Mouse (Mus musculus): ENCODE results near the gene Aplp2. TPM values are rescaled to one million over a fixed set of nuclear protein-coding genes. Genes with fewer than 3 reads are reported as not detected.

The Aplp2 gene
- polyA plus RNA-seq, 1 experiment from 2014 or later, result 403 TPM

- Histone ChIP-seq H3K4me2 (ENCODE audit: low read length) (no peak overlapping the region), H3K9ac (ENCODE audit: low read depth, low read length) (no peak overlapping the region), H3K27me3 (ENCODE audit: control insufficient read depth, insufficient read depth, low read depth, low read length) (no peaks in the 10 kb centered on the region), H3K4me3 (ENCODE audit: low read depth, low read length) (no peak overlapping the region), H3K4me1 (ENCODE audit: control insufficient read depth, insufficient read depth, low read length) (0 out of 2 replicates have a peak, but pooled peaks cover 2% of the 10 kb centered on the region), H3K27ac (ENCODE audit: low read length) (no peak overlapping the region), H3K36me3 (ENCODE audit: control insufficient read depth, insufficient read depth, low read length) (no peaks in the 10 kb centered on the region), H3K9me3 (replicated peaks; ENCODE audit: control insufficient read depth, low read length, poor library complexity, severe bottlenecking) (no peaks in the 10 kb centered on the region)
- ATAC-seq, result no peak
- WGBS, result 77% methylated on average over 8 of the region's 8 CpGs
Measured at GRCm38 (mm10) chr9:31247447-31248220, 36.0 kb upstream of the Aplp2 start.

GRCm38 (mm10) chr9:31246421-31246820, 34.8 kb upstream of the Aplp2 start:
- ATAC-seq, result 0 out of 2 replicates have a peak, but pooled peaks have one; percentile 21
- WGBS, result 50% methylated on average over 6 of the region's 6 CpGs

GRCm38 (mm10) chr9:31245006-31245405, 33.4 kb upstream of the Aplp2 start:
- H3K27ac ChIP-seq (ENCODE audit: low read length), result no peak overlapping the region
- no peaks in the 10 kb centered on the region for H3K36me3 ChIP-seq (ENCODE audit: control insufficient read depth, insufficient read depth, low read length)
- H3K9ac ChIP-seq (ENCODE audit: low read depth, low read length), result no peak overlapping the region
- no peaks in the 10 kb centered on the region for H3K27me3 ChIP-seq (ENCODE audit: control insufficient read depth, insufficient read depth, low read depth, low read length)
- 90% methylated on average over 6 of the region's 6 CpGs for WGBS
- no peak overlapping the region for H3K4me3 ChIP-seq (ENCODE audit: low read depth, low read length)
- ATAC-seq, result no peak
- H3K4me1 ChIP-seq (ENCODE audit: control insufficient read depth, insufficient read depth, low read length), result 0 out of 2 replicates have a peak, but pooled peaks cover 2% of the 10 kb centered on the region
- H3K4me2 ChIP-seq (ENCODE audit: low read length), result no peak overlapping the region
- no peaks in the 10 kb centered on the region for H3K9me3 ChIP-seq (replicated peaks; ENCODE audit: control insufficient read depth, low read length, poor library complexity, severe bottlenecking)

More at GRCm38 (mm10) chr9:31246421-31246820, 34.8 kb upstream of the Aplp2 start:
- no peaks in the 10 kb centered on the region for H3K36me3 ChIP-seq (ENCODE audit: control insufficient read depth, insufficient read depth, low read length)
- H3K4me2 ChIP-seq (ENCODE audit: low read length), result no peak overlapping the region
- H3K4me3 ChIP-seq (ENCODE audit: low read depth, low read length), result no peak overlapping the region
- H3K27ac ChIP-seq (ENCODE audit: low read length), result no peak overlapping the region
- 0 out of 2 replicates have a peak, but pooled peaks cover 2% of the 10 kb centered on the region for H3K4me1 ChIP-seq (ENCODE audit: control insufficient read depth, insufficient read depth, low read length)
- no peaks in the 10 kb centered on the region for H3K9me3 ChIP-seq (replicated peaks; ENCODE audit: control insufficient read depth, low read length, poor library complexity, severe bottlenecking)
- no peaks in the 10 kb centered on the region for H3K27me3 ChIP-seq (ENCODE audit: control insufficient read depth, insufficient read depth, low read depth, low read length)
- H3K9ac ChIP-seq (ENCODE audit: low read depth, low read length), result no peak overlapping the region

GRCm38 (mm10) chr9:31243939-31244333, 32.3 kb upstream of the Aplp2 start:
- ATAC-seq, result no peak
- Histone ChIP-seq H3K27ac (ENCODE audit: low read length) (no peak overlapping the region), H3K4me2 (ENCODE audit: low read length) (no peak overlapping the region), H3K4me3 (ENCODE audit: low read depth, low read length) (no peak overlapping the region), H3K4me1 (ENCODE audit: control insufficient read depth, insufficient read depth, low read length) (0 out of 2 replicates have a peak, but pooled peaks cover 2% of the 10 kb centered on the region), H3K36me3 (ENCODE audit: control insufficient read depth, insufficient read depth, low read length) (no peaks in the 10 kb centered on the region), H3K9me3 (replicated peaks; ENCODE audit: control insufficient read depth, low read length, poor library complexity, severe bottlenecking) (no peaks in the 10 kb centered on the region), H3K27me3 (ENCODE audit: control insufficient read depth, insufficient read depth, low read depth, low read length) (no peaks in the 10 kb centered on the region), H3K9ac (ENCODE audit: low read depth, low read length) (no peak overlapping the region)
- 73% methylated on average over 5 of the region's 5 CpGs for WGBS

- Histone ChIP-seq H3K9ac (ENCODE audit: low read depth, low read length) (no peak overlapping the region), H3K36me3 (ENCODE audit: control insufficient read depth, insufficient read depth, low read length) (no peaks in the 10 kb centered on the region), H3K27me3 (ENCODE audit: control insufficient read depth, insufficient read depth, low read depth, low read length) (no peaks in the 10 kb centered on the region), H3K9me3 (replicated peaks; ENCODE audit: control insufficient read depth, low read length, poor library complexity, severe bottlenecking) (no peaks in the 10 kb centered on the region), H3K4me1 (ENCODE audit: control insufficient read depth, insufficient read depth, low read length) (0 out of 2 replicates have a peak, but pooled peaks cover 2% of the 10 kb centered on the region), H3K4me2 (ENCODE audit: low read length) (no peak overlapping the region), H3K27ac (ENCODE audit: low read length) (no peak overlapping the region), H3K4me3 (ENCODE audit: low read depth, low read length) (no peak overlapping the region)
- no peak for ATAC-seq
- 80% methylated on average over 18 of the region's 18 CpGs for WGBS
Measured at GRCm38 (mm10) chr9:31243306-31243938, 31.8 kb upstream of the Aplp2 start.

GRCm38 (mm10) chr9:31241208-31241699, 29.6 kb upstream of the Aplp2 start:
- no peak overlapping the region for H3K4me3 ChIP-seq (ENCODE audit: low read depth, low read length)
- H3K27ac ChIP-seq (ENCODE audit: low read length), result no peak overlapping the region
- H3K4me2 ChIP-seq (ENCODE audit: low read length), result no peak overlapping the region
- no peaks in the 10 kb centered on the region for H3K4me1 ChIP-seq (ENCODE audit: control insufficient read depth, insufficient read depth, low read length)
- ATAC-seq, result no peak
- no peaks in the 10 kb centered on the region for H3K27me3 ChIP-seq (ENCODE audit: control insufficient read depth, insufficient read depth, low read depth, low read length)
- no peak overlapping the region for H3K9ac ChIP-seq (ENCODE audit: low read depth, low read length)
- WGBS, result 92% methylated on average over 7 of the region's 7 CpGs
- no peaks in the 10 kb centered on the region for H3K36me3 ChIP-seq (ENCODE audit: control insufficient read depth, insufficient read depth, low read length)
- no peaks in the 10 kb centered on the region for H3K9me3 ChIP-seq (replicated peaks; ENCODE audit: control insufficient read depth, low read length, poor library complexity, severe bottlenecking)

GRCm38 (mm10) chr9:31240522-31241207, 29.1 kb upstream of the Aplp2 start:
- Histone ChIP-seq H3K9me3 (replicated peaks; ENCODE audit: control insufficient read depth, low read length, poor library complexity, severe bottlenecking) (no peaks in the 10 kb centered on the region), H3K36me3 (ENCODE audit: control insufficient read depth, insufficient read depth, low read length) (no peaks in the 10 kb centered on the region), H3K4me2 (ENCODE audit: low read length) (no peak overlapping the region), H3K27me3 (ENCODE audit: control insufficient read depth, insufficient read depth, low read depth, low read length) (no peaks in the 10 kb centered on the region), H3K4me1 (ENCODE audit: control insufficient read depth, insufficient read depth, low read length) (no peaks in the 10 kb centered on the region), H3K9ac (ENCODE audit: low read depth, low read length) (no peak overlapping the region), H3K27ac (ENCODE audit: low read length) (no peak overlapping the region), H3K4me3 (ENCODE audit: low read depth, low read length) (no peak overlapping the region)
- ATAC-seq, result no peak
- WGBS, result 85% methylated on average over 8 of the region's 8 CpGs

- Histone ChIP-seq H3K4me1 (ENCODE audit: control insufficient read depth, insufficient read depth, low read length) (peaks cover 4% of the 10 kb centered on the region), H3K9ac (ENCODE audit: low read depth, low read length) (no peak overlapping the region), H3K4me3 (ENCODE audit: low read depth, low read length) (no peak overlapping the region), H3K36me3 (ENCODE audit: control insufficient read depth, insufficient read depth, low read length) (no peaks in the 10 kb centered on the region), H3K4me2 (ENCODE audit: low read length) (no peak overlapping the region), H3K9me3 (replicated peaks; ENCODE audit: control insufficient read depth, low read length, poor library complexity, severe bottlenecking) (no peaks in the 10 kb centered on the region), H3K27ac (ENCODE audit: low read length) (no peak overlapping the region), H3K27me3 (ENCODE audit: control insufficient read depth, insufficient read depth, low read depth, low read length) (no peaks in the 10 kb centered on the region)
- 92% methylated on average over 2 of the region's 2 CpGs for WGBS
- no peak for ATAC-seq
Measured at GRCm38 (mm10) chr9:31239551-31239950, 27.9 kb upstream of the Aplp2 start.

Data from midbrain, embryonic 16.5 days (tissue).